Mouse (Mus musculus): ENCODE data around the gene Gpr157. TPM values are rescaled to one million over a fixed set of nuclear protein-coding genes. Genes with fewer than 3 reads are reported as not detected.

Gpr157 gene
- polyA plus RNA-seq (2014; fragmentation: Illumina TruSeq; extraction: RNeasy Lipid Tissue Mini Kit (QIAGEN cat#74804); ENCODE audit: insufficient read depth, low read depth, low replicate concordance), result 1.3 TPM

DNA sequence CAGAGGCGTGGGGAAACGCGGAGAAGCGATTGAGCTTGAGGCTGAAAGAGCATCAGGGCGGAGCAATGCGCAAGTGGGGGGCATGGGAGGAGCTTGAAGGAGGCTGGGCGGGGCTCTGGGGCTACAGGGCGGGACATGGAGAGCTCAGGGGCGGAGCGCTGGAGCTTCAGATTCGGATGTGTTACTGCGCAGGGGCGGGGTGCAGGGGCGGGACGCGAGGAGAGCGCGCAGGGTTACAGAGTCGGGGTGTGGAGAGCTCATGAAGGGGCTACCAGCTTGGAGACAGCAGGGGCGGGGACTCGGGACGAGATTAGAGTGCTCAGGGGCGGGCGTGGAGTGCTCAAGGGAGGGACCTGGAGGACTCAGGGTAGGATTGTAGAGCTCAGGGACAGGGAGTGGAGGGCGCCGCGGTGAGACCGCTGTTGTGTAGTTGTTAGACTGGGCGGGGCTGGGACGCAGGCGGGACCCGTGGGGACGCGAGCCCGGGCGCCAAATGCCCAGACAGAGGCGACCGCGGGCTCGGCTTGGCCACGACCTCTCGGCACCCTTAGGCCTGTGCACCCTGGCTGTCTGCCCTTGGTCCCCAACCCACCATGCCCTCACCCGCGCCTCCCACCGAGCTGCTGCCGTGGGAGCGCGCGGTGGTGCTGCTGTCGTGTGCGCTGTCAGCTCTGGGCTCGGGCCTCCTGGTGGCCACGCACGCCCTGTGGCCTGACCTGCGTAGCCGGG lies at the start of gene Gpr157:
Gene Gpr157, plus strand, starts transcription at position 205 of the 729 bp plus-strand sequence.

DNA sequence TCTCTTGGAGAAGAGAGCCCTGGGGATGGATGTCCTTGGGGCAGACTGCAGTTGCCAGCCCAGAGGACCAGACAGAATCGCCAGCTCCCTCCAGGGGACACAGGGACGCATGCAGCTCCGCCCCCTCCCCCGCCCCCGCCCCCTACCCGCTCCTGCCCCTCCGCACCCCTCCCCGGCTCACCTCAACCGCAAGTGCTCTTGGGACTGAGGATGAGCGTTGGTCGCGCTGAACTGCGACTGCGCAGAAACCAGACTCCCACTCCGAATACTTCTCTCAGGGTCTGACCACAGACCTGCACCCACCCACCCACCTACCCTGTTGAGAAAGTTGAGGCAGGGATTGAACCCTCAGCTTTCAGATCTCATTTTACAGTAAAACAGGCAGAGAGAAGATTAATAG lies 31.9 kb downstream of the Gpr157 start, which contains the start of gene Slc2a5:
Gene Slc2a5, plus strand, starts transcription at position 229 of the 400 bp plus-strand sequence.

Other genes with a start within 250 kb of the Gpr157 start
- 9.3 TPM for gene Spsb1, start 132.3 kb upstream of the Gpr157 start, polyA plus RNA-seq (2014; fragmentation: Illumina TruSeq; extraction: RNeasy Lipid Tissue Mini Kit (QIAGEN cat#74804); ENCODE audit: insufficient read depth, low read depth, low replicate concordance)
- 46.2 TPM for gene H6pd, start 78.3 kb upstream of the Gpr157 start, polyA plus RNA-seq (2014; fragmentation: Illumina TruSeq; extraction: RNeasy Lipid Tissue Mini Kit (QIAGEN cat#74804); ENCODE audit: insufficient read depth, low read depth, low replicate concordance)
- not detected for gene Slc2a5, start 31.9 kb downstream of the Gpr157 start, polyA plus RNA-seq (2014; fragmentation: Illumina TruSeq; extraction: RNeasy Lipid Tissue Mini Kit (QIAGEN cat#74804); ENCODE audit: insufficient read depth, low read depth, low replicate concordance)
- not detected for gene Slc2a7, start 61.6 kb downstream of the Gpr157 start, polyA plus RNA-seq (2014; fragmentation: Illumina TruSeq; extraction: RNeasy Lipid Tissue Mini Kit (QIAGEN cat#74804); ENCODE audit: insufficient read depth, low read depth, low replicate concordance)
- gene Car6, start 114.0 kb downstream of the Gpr157 start, polyA plus RNA-seq (2014; fragmentation: Illumina TruSeq; extraction: RNeasy Lipid Tissue Mini Kit (QIAGEN cat#74804); ENCODE audit: insufficient read depth, low read depth, low replicate concordance), result not detected
- 115 TPM for gene Eno1, start 149.4 kb downstream of the Gpr157 start, polyA plus RNA-seq (2014; fragmentation: Illumina TruSeq; extraction: RNeasy Lipid Tissue Mini Kit (QIAGEN cat#74804); ENCODE audit: insufficient read depth, low read depth, low replicate concordance)
- gene Rere, start 194.3 kb downstream of the Gpr157 start, polyA plus RNA-seq (2014; fragmentation: Illumina TruSeq; extraction: RNeasy Lipid Tissue Mini Kit (QIAGEN cat#74804); ENCODE audit: insufficient read depth, low read depth, low replicate concordance), result 15.8 TPM

All from lung, adult 10 weeks (tissue).